Mouse (Mus musculus) embryonic stem cell, embryonic (primary cell): ENCODE measurements around the gene Mcm2.

Experiments
- CTCF ChIA-PET, 4 experiments: fragments of 300-600 bp in 2 of 4; fragments of 350-600 bp in 2 of 4; sonication (Branson Sonifier 250); formaldehyde crosslinking; loops; one replicate each; lab custom pipeline; 2022; ENCODE audit warnings: inconsistent platforms in 2 of 4; lab: Charles Lee
- POLR2A ChIA-PET, 4 experiments: fragments of 300-600 bp in 2 of 4; fragments of 350-600 bp in 2 of 4; sonication (Branson Sonifier 250); formaldehyde crosslinking; loops; one replicate each; lab custom pipeline; 2022; ENCODE audit warnings: antibody characterized with exemption in 4 of 4, inconsistent platforms in 1 of 4; lab: Charles Lee

Mcm2 gene

DNA sequence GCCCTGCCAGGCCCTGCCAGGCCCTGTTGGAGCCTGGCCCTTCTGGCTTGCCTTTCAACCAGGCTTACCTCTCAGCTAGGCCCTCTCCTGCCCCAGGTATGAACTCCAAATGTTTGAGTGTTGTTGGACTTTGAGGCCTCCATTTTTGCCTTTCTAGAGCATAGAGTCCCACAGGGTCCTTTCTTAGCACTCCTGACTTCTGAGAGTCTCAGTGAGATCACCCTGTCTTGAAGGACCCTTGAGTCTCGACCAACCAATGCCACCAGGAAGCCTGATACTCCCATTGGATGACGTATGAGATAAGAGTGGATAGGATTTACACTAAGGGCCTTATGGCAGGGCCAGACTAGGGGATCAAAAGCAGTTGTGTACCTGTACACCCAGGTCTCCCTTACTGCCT lies 32.9 kb upstream of the Mcm2 start:
- POLR2A ChIA-PET: no interaction called here
- CTCF ChIA-PET: interaction anchor here in 1 of 4 experiments (5.9 kb wide), 1 partner anchor 15 kb away, joined by 27 read pairs; no protein-coding TSS in a partner anchor

GRCm38 (mm10) chr6:88930049-88930448 lies 31.5 kb upstream of the Mcm2 start:
- ChIA-PET CTCF (interaction anchor here in 3 of 4 experiments (0.6 to 3.0 kb wide), 4 partner anchors 14 to 53 kb away, joined by 3 to 10 read pairs (median 6); no protein-coding TSS in a partner anchor), POLR2A (interaction anchor here in 1 of 4 experiments (1.3 to 1.7 kb wide), 2 partner anchors 32 to 35 kb away, joined by 3 to 4 read pairs; partner anchors contain the start of gene Mcm2)

DNA sequence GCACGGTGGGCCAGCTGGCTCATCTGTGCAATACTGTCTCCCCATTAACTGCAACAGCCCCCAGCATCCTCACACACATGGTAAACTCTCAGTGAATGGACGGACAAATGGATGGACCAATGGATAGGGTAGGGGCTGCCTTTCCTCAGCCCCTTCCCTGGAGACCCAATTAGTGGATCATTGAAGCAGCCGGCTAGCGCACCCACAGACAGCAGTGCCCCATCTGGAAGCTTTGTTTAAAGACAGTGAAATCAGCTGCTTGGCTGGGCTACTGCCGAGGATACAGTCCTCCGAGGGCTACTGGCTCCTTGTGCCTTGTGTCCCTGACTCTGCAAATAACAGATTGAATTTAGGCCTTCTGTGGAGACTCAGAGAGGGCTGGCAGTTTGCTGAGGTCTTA lies 30.9 kb upstream of the Mcm2 start:
- ChIA-PET CTCF (interaction anchor here (0.8 to 6.2 kb wide), 6 partner anchors 13 to 87 kb away, joined by 3 to 39 read pairs (median 6); partner anchors contain the start of gene Abtb1 (in 1 of the 4)), POLR2A (interaction anchor here in 2 of 4 experiments (0.5 to 1.7 kb wide), 3 partner anchors 31 to 43 kb away, joined by 3 to 4 read pairs (median 3); partner anchors contain the start of gene Mcm2 (in 1 of the 2))

GRCm38 (mm10) chr6:88928576-88928975 lies 30.0 kb upstream of the Mcm2 start:
- CTCF ChIA-PET: interaction anchor here in 3 of 4 experiments (0.9 to 6.2 kb wide), 11 partner anchors 12 to 120 kb away, joined by 3 to 39 read pairs (median 4); no protein-coding TSS in a partner anchor

GRCm38 (mm10) chr6:88928026-88928425 lies 29.4 kb upstream of the Mcm2 start:
- CTCF ChIA-PET: interaction anchor here (0.5 to 6.2 kb wide), 26 partner anchors 12 to 704 kb away, joined by 3 to 39 read pairs (median 4); no protein-coding TSS in a partner anchor

More at GRCm38 (mm10) chr6:88928576-88928975, 30.0 kb upstream of the Mcm2 start:
- POLR2A ChIA-PET: interaction anchor here in 1 of 4 experiments (1.1 kb wide), 1 partner anchor 15 kb away, joined by 3 read pairs; no protein-coding TSS in a partner anchor

GRCm38 (mm10) chr6:88927595-88927994 lies 29.0 kb upstream of the Mcm2 start:
- POLR2A ChIA-PET: interaction anchor here in 1 of 4 experiments (1.1 to 1.5 kb wide), 3 partner anchors 16 to 39 kb away, joined by 3 to 4 read pairs (median 3); no protein-coding TSS in a partner anchor
- CTCF ChIA-PET: interaction anchor here (0.5 to 6.2 kb wide), 27 partner anchors 11 to 711 kb away, joined by 3 to 39 read pairs (median 4); no protein-coding TSS in a partner anchor

More at GRCm38 (mm10) chr6:88928026-88928425, 29.4 kb upstream of the Mcm2 start:
- POLR2A ChIA-PET: interaction anchor here in 1 of 4 experiments (1.1 to 1.3 kb wide), 2 partner anchors 15 to 38 kb away, joined by 3 to 4 read pairs; no protein-coding TSS in a partner anchor

GRCm38 (mm10) chr6:88926870-88927269 lies 28.3 kb upstream of the Mcm2 start:
- ChIA-PET POLR2A (interaction anchor here in 2 of 4 experiments (0.6 to 3.2 kb wide), 6 partner anchors 11 to 77 kb away, joined by 3 to 12 read pairs (median 4); partner anchors contain the start of genes Mcm2 (in 1 of the 2) and Tpra1 (in 1 of the 2)), CTCF (interaction anchor here (0.6 to 6.2 kb wide), 13 partner anchors 10 to 712 kb away, joined by 3 to 39 read pairs (median 5); no protein-coding TSS in a partner anchor)

DNA sequence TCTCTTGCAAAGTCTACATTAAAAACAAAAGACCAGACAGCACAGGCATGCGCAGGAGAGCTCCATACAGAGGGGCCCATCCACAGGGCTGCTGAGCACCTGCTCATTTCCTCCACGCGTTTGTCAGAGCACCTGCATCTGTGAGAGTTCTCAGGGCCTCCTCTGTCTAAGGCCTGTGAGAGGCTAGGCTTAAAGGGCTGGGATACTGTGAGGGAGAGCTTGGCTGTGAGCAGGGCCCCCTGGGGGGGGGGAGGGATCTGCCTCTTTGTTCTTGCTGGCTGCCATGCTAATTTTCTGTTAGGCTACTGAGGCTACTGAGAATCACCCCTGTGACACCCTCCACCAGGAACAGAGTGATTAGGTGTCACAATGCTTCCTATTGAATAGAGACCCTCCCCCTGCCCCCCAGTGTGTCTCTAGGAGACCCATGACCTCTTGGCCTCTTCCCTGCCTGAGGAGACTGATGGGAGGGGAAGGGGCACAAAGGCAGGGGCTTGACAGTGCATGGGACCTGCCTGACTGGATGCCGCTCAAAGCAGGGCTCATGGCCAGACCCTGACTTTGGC lies 27.1 kb upstream of the Mcm2 start:
- POLR2A ChIA-PET: interaction anchor here in 2 of 4 experiments (0.6 to 3.2 kb wide), 6 partner anchors 10 to 27 kb away, joined by 4 to 12 read pairs (median 5); partner anchors contain the start of genes Mcm2 (in 2 of the 2) and Tpra1 (in 2 of the 2)
- CTCF ChIA-PET: interaction anchor here (0.9 to 6.2 kb wide), 7 partner anchors 9 to 55 kb away, joined by 3 to 39 read pairs (median 8); no protein-coding TSS in a partner anchor

- POLR2A ChIA-PET: interaction anchor here in 2 of 4 experiments (0.6 to 3.2 kb wide), 7 partner anchors 9 to 598 kb away, joined by 3 to 12 read pairs (median 4); partner anchors contain the start of genes Tpra1 (in 2 of the 2) and Mcm2 (in 1 of the 2)
- CTCF ChIA-PET: interaction anchor here (0.9 to 6.2 kb wide), 7 partner anchors 8 to 56 kb away, joined by 4 to 39 read pairs (median 8); no protein-coding TSS in a partner anchor
Measured at GRCm38 (mm10) chr6:88924502-88925275, 26.1 kb upstream of the Mcm2 start.

GRCm38 (mm10) chr6:88918802-88919201 lies 20.2 kb upstream of the Mcm2 start:
- POLR2A ChIA-PET: interaction anchor here in 1 of 4 experiments (0.8 kb wide), 1 partner anchor 9 kb away, joined by 5 read pairs; no protein-coding TSS in a partner anchor
- CTCF ChIA-PET: interaction anchor here in 2 of 4 experiments (0.5 to 0.7 kb wide), 3 partner anchors 28 to 389 kb away, joined by 3 read pairs; no protein-coding TSS in a partner anchor

DNA sequence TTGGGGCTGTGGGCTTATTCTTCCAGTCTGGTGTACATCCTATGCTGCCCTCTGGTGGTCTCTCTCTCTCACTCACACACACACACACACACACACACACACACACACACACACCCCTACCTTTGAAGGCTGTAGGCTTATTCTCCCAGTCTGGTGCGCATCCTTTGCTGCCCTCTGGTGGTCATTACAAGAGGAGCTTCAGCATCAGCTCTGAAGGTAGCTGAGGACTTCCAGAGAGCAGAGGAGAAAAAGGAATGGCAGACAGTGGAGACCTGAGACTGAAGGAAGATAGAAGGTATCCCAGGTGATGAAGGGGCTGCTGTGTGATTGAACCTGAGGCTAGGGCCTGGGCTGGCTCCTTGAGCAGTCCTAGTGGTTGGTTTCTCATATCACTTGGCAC lies 17.6 kb upstream of the Mcm2 start:
- ChIA-PET POLR2A (interaction anchor here (0.5 to 3.7 kb wide), 21 partner anchors 9 to 1071 kb away, joined by 3 to 14 read pairs (median 3); partner anchors contain the start of genes Tpra1 (in 3 of the 4) and Mcm2 (in 2 of the 4)), CTCF (interaction anchor here (0.5 to 3.7 kb wide), 173 partner anchors 9 to 1545 kb away, joined by 3 to 39 read pairs (median 4); partner anchors contain the start of genes Mcm2 (in 4 of the 4), Tpra1 (in 4 of the 4), Abtb1 (in 2 of the 4) and Plxna1 (in 2 of the 4))

DNA sequence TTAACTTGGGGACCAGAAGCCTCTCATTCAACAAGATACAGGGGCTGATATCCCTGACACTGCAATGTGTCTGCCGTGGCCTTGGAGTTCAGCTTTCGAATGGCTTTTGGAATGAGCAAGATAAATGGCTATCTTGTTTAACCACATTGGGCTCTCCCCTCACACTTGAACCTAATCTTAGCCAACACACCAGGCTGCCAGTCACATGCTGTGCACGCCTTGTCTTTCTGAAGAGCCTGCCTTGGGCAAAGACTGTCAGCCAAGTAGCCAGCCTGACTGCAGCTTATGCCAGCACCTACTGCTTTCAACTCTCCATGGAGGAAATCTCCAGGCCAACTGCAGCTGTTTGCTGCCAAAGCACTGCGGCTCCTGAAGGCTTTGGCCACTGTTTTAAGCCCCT lies 16.9 kb upstream of the Mcm2 start:
- POLR2A ChIA-PET: interaction anchor here in 3 of 4 experiments (0.6 to 3.7 kb wide), 10 partner anchors 9 to 17 kb away, joined by 3 to 14 read pairs (median 4); partner anchors contain the start of genes Mcm2 (in 2 of the 3) and Tpra1 (in 2 of the 3)
- CTCF ChIA-PET: interaction anchor here (0.6 to 3.7 kb wide), 38 partner anchors 9 to 792 kb away, joined by 3 to 39 read pairs (median 7); partner anchors contain the start of genes Mcm2 (in 3 of the 4), Plxna1 (in 1 of the 4) and Tpra1 (in 1 of the 4)

DNA sequence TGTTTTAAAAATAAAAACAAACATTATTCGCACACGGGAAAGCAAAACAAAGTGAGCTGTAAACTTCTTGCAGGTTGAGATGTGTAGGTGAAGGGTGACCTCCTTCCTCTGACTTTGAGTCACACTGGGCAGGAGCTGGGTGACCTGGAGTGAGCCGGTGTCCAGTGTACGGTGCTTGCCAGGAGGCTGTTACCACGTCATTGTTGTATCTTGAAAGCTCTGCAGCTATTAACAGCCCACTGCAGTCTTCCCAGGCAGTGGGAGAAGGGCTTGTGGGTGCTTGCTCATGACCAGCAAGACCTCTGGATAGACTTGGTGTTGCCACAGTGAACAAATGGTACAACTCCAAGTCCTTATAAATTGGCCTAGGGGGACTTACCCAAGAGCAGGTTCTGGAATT lies 16.2 kb upstream of the Mcm2 start:
- ChIA-PET CTCF (interaction anchor here (0.5 to 3.7 kb wide), 8 partner anchors 8 to 791 kb away, joined by 3 to 34 read pairs (median 8); no protein-coding TSS in a partner anchor), POLR2A (interaction anchor here in 3 of 4 experiments (0.6 to 3.7 kb wide), 9 partner anchors 8 to 21 kb away, joined by 3 to 14 read pairs (median 3); partner anchors contain the start of genes Mcm2 (in 2 of the 3) and Tpra1 (in 2 of the 3))

DNA sequence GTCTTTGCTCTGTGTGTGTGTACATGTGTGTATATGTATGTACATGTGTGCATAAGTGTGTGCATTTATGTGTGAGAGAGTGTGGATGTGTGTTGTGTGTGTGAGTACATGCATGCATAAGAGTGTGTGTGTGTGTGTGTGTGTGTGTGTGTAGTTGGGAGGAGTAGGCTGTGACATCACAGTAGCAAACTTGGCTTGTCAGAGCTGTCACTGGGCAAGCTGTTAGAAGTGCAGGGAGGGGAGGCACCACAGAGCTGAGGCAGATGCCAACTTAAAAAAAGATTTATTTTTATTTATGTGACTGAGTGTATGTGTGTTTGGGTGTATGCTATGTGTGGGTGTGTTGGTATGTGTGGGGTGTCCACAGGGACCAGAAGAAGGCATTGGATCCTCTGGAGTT lies 14.9 kb upstream of the Mcm2 start:
- CTCF ChIA-PET: interaction anchor here in 1 of 4 experiments (0.6 to 0.7 kb wide), 2 partner anchors 58 to 466 kb away, joined by 3 to 5 read pairs; no protein-coding TSS in a partner anchor
- POLR2A ChIA-PET: interaction anchor here in 3 of 4 experiments (0.6 to 1.2 kb wide), 3 partner anchors 12 to 806 kb away, joined by 3 to 5 read pairs (median 3); partner anchors contain the start of genes Mcm2 (in 1 of the 3) and Tpra1 (in 1 of the 3)

GRCm38 (mm10) chr6:88913022-88913421 lies 14.4 kb upstream of the Mcm2 start:
- ChIA-PET POLR2A (interaction anchor here in 2 of 4 experiments (0.9 to 1.2 kb wide), 2 partner anchors 11 to 15 kb away, joined by 3 read pairs; partner anchors contain the start of genes Mcm2 (in 1 of the 2) and Tpra1 (in 1 of the 2)), CTCF (interaction anchor here in 1 of 4 experiments (0.7 kb wide), 1 partner anchor 57 kb away, joined by 5 read pairs; no protein-coding TSS in a partner anchor)

GRCm38 (mm10) chr6:88909151-88909550 lies 10.6 kb upstream of the Mcm2 start:
- ChIA-PET POLR2A (interaction anchor here in 2 of 4 experiments (1.1 to 3.4 kb wide), 4 partner anchors 10 to 91 kb away, joined by 3 to 8 read pairs (median 6); partner anchors contain the start of gene Mcm2 (in 2 of the 2)), CTCF (no interaction called here)
